Mouse (Mus musculus) ovary, postnatal 36 days (tissue): Measurements from ENCODE around the gene Commd7.
"Not testable (repeated sequence)": the region's sequence is repeated elsewhere in the genome, so short reads cannot be mapped to it uniquely, and the experiment has no call there.

ENCODE experiments used
- DNase-seq: peaks from one replicate; pipeline ENCODE4 v3.0.0; 2022; ENCODE audit warnings: low spot score, mixed read lengths

The Commd7 gene

DNA sequence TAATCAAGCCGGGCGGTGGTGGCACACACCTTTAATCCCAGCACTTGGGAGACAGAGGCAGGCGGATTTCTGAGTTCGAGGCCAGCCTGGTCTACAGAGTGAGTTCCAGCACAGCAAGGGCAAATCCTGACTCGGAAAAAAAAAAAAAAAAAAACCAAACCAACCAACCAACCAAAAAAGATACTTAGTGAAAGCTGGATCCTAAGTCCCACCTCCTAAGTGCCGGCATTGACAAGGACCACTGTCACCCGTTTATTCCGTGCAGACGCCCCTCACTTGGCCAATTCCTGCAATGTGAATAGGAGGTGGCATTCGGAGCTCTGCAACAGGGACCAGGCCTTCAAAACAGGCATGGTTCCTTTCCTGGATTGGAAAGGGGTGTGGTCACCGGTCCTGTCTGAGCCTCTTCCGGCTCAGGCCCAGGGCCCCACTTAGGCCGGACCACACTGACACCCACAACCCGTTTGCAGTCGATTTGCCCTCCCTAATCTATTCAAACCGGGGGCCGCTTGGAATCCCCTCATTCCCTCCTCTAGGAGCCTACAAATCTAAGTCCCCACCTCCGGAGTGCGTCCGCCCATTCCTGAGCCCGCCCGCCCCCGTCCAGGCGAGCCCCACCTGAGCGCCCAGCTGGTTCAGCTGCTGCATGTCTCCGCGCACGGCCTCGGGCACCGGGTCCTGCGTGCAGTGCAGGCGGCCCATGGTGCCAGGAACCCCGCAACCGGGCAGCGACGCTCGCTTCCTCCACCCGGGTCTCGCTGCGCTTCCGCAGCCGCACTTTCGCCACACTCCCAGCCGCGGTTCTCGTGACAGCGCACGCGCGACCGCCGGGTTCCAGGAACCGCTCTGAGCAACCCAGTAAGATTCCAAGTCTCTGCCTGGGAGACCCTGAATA, at the start of gene Commd7:
Gene Commd7, minus strand, starts transcription at position 806 of the 895 bp plus-strand sequence.
- peak; percentile 92 for DNase-seq

DNA sequence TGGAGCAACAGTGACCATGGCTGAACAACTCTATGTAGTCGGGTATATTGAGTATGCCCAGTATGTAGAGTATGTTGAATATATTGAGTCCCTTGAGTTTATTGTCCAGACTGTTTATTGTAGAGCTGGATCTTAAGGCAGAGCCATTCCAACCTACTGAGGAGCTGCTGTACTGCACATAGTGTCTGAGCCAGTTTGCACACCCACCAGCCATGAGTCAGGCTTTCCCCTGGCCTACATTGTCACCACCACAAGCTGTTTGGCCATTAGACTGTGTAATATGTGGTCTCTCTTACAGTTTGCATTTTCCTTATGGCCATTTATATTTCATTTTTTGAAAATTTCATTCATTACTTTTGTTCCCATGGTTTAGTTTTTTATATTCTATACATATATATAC, 47.4 kb upstream of the Commd7 start:
- DNase-seq, result no peak

DNA sequence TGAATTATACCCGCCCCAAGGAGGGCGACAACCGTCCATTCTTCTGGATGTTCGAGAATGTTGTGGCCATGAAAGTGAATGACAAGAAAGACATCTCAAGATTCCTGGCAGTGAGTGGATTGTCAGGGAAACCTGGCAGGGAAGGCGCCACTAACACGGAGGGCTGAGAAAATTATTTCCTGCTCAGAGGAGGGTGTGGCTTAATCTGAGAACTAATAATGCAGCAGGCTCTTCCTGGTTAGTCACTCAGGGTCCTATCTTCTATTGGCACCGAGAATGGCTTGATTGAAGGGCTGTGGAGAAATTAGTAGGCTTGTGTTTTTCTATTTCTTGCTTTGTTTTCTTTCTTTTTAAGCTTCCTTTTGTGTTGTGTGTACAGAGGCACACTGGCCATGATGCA, 45.0 kb upstream of the Commd7 start:
- no peak for DNase-seq

DNA sequence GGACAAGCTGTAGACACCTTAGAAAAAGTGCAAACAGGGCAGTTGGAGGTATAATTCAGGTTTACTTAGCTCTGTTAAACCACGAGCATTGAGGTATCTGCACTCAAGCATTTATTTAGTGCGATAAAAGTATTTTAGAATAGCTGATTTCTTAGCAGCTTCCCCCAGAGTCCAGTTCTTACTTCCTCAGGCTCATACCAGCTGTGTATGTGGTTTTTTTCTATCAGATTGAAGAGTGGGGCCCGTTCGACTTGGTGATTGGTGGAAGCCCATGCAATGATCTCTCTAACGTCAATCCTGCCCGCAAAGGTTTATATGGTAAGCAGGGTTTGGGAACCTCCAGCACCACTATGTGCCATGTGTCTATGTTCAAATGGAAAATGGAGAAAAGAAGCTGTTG, 44.4 kb upstream of the Commd7 start:
- no peak for DNase-seq

DNA sequence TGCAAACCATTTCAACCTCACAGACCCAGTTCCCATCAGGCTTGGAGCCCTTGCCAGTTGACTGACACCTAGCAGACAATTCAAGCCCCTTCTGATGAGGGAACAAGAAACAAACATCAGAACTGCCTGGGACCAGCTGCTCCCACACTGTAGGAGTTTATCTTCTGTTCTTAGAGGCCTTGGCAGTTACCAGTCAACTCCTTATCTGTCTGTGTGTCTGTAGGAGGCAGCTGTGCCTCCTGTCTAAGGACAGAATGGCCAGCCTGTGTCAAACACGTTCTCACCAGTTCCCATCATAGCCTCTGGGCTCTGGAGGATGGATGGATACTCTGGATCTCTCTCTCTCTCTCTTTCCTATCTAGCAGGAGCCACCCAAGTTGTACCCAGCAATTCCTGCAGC, 42.8 kb upstream of the Commd7 start:
- not testable (repeated sequence) for DNase-seq

DNA sequence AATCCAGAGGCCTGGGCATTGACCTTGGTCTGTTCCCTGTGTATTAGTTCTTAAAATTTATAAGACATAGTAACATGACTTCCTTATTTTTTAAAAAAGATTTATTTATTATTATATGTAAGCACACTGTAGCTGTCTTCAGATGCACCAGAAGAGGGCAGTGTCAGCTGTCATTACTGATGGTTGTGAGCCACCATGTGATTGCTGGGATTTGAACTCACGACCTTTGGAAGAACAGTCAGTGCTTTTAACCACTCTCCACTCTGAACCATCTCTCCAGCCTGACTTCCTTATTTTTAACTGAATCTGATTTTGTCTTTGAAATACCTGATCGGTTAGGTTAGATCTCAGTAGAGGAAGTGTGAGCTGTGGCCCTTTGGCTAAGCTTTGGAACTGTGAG, 40.0 kb upstream of the Commd7 start:
- no peak for DNase-seq

DNA sequence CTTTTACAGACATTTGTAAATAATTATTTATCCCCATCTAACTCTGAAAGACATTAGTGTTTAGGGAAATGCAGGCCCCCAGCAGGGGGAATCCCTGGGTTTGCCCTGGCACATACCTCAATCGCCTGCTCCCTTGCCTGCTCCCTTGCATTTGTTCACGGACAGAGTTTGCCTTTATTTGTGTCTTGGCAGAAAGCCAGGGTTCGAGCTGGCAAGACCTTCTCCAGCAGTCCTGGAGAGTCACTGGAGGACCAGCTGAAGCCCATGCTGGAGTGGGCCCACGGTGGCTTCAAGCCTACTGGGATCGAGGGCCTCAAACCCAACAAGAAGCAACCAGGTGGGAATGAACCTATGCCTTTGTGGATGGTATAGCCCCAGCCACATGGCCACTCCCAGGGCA, 37.5 kb upstream of the Commd7 start:
- DNase-seq, result peak; percentile 8

DNA sequence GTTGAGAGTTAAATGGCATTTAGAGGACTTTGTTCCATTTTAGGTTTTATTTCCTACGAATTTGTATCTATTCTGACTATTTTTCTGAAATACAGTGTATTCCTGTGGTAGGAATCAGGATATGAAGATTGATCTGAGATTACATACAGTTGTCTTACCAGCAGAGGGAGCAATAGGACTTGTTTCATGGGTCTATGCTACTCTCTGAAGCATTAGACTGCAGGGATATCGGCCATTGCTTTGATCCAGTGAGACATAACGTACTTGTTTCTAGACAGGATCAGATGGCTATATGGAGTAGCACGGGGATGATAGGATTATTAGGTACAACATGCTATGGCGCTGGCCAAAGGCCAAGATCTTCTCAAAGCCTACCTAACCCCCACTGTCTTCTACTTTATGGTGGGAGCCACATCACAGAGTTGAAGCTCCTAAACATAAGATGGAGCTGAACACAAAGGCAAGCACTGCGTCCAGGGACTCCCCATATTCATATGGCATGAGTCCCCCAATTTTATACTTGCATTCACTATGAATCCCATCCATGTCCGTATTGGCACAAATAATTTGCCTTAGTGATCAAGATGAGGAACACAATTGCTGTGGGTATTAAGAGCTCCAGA, 36.3 kb upstream of the Commd7 start:
- DNase-seq, result no peak

DNA sequence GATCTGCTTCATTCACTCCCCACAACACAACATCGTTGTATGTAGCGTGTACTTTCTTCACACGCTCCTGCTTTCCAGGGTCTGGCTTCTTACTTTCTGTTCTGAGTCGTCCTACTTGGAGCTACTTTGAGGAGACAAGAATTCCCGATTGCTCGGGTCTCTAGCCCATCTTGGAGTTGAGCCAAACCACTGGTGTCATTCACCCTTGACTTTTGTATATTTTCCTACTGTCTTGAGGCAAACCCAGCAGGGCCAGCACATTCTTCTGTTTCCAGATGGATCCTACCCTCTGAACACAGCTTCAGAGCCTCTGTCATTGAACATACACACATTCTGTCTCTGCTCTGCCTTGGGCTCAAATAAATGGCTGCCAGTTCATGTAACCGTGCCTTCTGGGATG, 32.8 kb upstream of the Commd7 start:
- DNase-seq, result no peak

DNA sequence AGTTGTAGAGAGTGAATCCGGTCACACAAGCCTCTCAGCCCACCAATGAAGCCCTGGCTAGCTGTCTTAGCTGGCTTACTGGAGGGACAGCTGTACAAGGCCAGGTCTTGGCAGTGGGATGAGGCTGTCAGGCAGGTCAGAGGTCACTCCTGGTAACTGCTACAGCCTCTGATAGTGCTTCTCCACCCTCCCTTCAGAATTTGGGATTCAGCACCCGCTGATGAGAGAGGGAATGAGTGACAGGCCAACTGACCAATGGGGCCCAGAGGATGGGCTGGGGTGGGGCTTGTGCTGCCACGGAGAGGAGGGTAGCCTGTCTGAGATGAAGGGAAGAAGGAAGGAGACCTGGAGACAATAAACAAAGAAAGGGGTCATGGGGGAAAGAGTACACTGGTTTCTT, 28.0 kb upstream of the Commd7 start:
- DNase-seq, result no peak

DNA sequence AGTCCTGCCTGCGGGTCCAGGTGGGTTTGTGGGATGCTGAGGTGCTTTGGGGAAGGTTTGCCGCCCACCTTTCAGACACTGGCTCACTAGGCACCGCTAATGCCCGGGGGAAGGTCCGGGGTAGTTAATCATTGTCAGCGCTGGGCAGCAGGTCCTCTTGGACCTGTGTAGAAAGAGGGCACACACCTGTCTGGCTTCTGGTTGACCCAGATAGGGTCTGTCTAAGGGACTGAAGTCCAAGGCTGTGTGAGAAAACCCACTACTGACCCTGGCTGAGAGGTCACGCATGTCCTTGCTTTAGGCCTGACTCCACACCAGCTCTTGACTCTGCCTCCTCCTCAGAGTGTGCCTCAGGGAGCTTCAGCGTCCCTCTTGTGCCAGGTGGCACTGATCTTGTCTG, 25.1 kb upstream of the Commd7 start:
- DNase-seq, result not testable (repeated sequence)

DNA sequence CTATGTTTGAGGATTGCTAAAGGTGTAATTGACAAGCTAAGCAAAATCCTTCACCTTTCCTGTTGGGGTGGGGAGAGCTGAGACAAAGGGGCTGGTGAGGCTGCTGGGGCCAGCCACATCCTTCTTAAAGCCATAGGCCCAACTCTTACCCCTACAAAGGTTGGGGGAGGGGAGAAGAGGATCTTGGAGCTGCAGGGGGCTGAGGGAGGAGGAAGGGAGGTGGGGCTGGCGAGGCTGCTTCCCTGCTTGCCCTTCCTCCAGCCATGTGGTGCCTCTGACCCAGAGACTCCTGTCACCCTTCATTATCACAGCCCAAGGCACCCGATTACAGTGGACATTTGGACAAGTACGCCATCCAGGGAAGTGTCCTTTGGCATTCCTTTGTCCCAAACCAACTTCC, 19.1 kb upstream of the Commd7 start:
- no peak for DNase-seq

DNA sequence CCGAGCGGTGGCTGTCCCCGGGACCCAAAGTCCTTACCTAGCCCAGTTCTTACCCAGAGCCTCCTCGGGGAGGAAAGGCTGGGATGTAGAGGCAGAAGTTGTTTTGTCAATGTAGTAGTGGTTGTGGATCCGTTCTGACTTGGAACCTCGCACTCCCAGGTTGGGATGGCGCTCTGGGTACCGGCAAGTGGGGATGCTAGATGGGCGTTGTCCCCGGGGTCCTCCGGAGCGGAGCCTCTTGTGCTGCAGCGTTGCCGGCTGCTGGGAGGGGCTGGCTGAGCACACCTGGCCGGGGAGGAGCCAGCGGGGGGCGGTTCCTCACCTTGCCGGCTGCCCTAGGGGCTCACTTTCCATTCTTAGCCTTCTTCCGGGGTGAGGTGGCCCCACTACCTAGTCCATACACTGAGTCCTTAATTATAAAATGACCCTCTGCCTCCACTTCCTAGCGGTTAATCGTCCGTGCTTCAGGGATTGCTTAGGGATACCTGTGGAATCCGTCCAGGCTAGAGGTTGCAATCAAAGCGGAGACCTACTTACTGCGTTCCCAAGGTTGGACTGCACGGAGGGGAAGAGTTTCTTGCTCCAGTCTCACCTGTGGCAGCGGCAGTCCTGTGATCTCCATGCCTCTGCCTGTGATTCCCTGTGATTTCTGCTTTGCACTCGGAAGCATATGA, 17.6 kb upstream of the Commd7 start:
- peak; percentile 13 for DNase-seq

DNA sequence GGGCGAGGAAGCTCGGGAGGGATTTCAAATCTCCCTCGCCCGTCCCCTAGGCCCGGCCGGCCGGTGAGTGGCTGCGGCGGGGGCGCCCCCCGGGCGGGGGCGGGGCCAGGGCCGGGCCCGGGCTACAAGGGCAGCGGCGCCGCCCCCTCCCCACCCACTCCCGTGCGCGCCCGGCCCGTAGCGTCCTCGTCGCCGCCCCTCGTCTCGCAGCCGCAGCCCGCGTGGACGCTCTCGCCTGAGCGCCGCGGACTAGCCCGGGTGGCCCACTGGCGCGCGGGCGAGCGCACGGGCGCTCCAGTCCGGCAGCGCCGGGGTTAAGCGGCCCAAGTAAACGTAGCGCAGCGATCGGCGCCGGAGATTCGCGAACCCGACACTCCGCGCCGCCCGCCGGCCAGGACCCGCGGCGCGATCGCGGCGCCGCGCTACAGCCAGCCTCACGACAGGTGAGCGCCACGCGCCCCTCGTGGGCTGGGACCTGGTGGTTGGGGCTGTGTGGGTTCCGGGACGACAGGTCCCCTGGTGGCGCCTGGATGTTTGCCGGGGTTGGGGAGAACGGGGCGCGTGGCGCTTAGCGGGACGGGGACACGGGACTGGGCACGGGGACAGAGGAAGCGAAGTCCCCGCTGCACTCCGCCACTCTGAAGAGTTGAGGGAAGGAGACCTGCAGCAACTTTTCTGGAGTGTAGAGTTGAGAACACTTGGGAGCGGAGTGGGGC, 16.9 kb upstream of the Commd7 start, which contains the start of gene Dnmt3b:
Gene Dnmt3b, plus strand, starts transcription at position 153 of the 716 bp plus-strand sequence.
- DNase-seq, result peak; percentile 75

DNA sequence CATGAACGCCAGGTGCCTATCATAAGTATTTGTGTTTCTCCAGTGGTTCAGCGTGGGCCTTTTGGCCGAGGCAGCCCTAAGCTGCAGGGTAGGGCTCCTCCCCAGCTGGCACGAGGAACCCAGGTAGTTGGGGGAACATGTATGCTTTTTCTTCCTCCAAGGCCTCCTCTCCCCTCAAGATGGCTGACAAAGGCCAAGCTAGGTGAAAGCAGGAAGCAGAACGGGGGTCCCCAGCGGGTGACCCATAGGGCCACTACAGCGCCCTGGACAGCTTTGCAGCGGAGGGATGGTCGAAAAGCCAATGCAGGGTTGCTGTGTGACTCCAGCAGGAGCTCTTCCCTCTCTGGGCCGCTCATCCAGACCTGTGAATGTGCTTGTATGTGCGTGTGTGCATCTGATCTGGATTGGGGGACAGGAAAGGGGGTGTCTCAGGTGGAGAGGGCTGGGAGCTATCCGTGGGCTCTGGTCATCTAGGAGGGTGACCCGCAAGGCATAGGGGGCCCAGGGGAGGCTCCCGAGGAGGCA, 16.3 kb upstream of the Commd7 start:
- no peak for DNase-seq

DNA sequence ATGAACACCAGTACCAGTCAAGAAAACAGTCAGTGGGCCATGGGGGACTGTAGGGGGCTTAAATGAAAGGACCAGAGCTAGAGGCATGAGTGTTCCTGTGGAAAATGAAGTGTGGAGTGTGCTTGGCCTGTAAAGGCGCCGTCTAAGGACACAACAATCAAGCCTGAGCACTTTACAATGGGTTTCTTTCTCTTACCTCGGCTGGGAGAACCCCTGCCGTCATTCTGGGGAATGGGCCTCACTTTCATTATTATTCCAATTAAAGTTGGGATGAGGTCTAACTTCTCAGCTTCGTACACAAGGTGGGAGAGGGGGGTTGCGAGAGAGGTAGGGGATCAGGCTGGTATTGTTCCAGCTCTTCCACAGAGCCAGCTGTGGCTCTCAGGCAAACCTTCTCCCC, 10.4 kb upstream of the Commd7 start:
- no peak for DNase-seq

DNA sequence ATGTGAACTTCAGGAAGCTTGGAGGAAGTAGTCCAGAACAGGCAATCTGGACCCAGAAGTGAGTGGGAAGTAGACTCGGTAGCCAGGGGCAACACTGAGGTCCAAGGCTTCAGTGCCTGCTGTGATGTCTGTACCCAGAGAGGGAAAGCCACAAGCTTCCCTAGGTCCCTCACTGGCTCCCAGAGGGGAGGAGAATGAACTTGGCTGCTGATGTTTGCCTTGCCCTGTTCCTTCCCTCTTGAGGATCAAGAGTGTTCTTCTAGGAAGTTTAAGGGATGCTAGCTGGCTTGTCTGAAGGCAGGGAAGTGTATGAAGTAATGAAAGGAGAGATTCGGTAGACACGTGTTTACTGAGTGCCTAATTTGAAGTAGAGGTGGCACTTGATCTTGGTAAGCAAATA, 9.9 kb upstream of the Commd7 start:
- no peak for DNase-seq

DNA sequence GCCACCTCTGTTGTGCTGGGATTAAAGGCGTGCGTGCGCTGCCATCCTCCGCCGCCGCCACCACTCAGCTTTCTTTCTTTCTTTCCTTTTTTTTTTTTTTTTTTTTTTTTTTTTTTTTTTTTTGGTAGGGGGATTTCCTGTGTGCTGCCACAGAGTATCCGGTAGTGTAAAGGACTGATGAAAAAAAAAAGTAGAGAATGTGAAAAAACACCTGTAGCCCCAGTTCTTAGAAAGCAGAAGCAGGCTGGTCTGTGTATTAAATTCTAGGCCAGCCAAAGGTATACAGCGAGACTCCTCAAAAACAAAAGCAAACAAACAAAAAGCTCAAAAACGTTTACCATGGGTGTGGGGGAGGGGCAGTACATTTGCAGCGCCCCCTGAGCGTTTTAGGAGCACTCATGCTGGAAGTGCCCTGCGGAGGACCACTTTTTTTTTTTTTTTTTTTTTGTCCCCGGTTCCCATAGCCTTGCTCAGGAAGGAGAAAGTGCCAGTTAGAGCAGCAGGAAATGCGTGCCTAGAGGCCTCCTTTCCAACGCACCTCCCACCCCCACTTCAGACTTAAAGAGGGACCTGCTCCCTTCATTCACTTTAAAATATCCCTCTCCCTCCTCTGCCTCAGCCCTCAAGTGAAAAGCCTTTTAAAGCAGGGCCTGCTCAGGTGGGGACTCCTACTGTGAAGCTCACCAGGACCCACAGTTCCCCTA, 6.5 kb upstream of the Commd7 start:
- DNase-seq, result no peak

DNA sequence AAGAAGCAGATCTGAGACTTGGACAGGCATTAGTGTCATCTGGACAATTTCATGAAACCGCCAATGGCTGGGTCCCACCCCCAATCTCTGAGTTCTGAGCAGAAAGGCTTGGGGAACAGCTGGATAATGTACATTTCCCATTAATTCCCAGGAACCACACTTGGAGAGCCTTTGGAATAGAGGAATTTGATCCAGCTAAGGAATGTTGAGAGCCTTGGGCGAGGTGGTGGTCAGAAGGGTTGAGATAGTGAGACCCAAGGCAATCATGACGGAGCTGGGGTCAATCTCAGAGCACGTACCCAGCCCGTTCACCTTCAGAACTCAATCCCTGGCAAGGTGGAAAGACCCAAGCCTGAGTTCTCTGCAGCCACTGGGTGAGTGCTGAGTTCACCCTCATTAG, 678 bp upstream of the Commd7 start:
- no peak for DNase-seq

DNA sequence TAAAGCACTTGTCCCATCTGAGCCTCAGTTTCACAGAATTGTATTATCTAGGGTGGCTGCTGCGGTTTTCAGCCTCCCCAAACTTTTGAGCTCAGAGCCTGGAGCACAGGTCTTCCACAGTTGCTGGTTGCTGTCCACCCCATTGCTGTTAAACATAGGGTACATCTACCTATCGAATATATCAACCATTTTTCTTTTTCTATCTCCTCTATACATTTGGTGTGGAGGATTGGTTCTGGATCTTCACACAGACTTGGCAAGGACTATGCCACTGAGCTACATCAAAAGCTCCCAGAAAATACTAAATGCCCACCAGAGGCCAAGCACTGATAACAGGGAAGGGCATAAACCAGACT, 268 bp upstream of the Commd7 start:
- DNase-seq, result no peak

DNA sequence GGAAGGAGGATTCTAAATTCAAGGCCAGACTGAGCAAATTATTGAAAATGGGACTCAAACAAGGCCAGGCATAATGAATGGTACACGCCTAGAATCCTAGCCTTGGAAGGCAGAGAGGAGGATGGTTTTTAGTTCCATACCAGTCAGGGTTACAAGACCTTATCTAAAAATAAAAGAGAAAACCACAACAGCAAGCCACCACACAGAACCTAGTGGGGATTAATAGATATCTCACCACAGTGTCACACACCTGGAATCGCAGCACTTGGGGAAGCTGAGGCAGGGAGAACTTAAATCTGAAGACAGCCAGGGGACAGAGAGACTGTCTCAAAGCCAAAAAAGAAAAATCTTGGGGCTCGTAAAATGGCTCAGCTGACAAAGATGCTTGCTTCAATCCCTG, 1.6 kb downstream of the Commd7 start:
- DNase-seq, result no peak

DNA sequence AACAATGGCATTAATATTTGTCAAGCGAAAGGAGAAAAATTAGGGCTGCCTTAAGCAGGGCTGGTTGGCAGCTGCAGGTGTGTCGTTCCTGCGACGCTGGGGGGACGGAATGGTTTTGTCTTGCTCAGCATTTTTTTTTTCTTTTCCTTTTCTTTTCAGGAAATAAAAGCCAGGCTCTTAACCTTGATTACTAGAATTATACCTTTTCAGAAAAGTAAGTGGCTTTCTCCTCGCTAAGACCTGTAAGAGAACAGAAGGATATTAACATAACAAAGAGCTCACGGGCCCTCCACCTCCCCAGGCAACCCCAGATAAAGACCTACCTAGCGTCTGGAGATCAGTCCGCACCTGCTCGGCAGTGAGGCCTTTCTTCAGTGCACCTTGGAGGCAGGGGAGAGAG, 10.1 kb downstream of the Commd7 start:
- DNase-seq, result no peak
